Mouse (Mus musculus): Measurements from ENCODE around the gene 7420426K07Rik. TPM values are rescaled to one million over a fixed set of nuclear protein-coding genes. Genes with fewer than 3 reads are reported as not detected.

The 7420426K07Rik gene
- not detected in 2 replicates for polyA plus RNA-seq (2015; fragmentation: Nextera tagmentation; extraction: Ambion mirVana)

DNA sequence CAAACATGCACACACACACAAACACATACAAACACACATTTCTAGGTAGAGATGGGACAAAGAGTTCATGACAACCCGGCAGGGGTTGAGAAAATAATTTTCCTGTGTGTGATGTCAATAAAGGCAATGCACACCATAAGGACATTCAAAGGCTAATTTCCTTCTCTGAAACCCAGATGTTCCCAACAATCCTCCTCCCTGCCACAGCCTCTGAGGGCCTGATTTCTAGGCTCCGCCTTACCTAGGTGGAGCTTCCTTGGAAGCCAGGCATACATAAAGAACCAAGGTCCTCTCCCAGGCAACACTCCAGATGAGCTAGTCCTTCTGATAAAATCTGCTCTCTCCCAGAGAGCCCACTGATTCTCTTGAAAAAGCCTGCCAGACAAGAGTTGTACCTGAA is at the start of gene 7420426K07Rik:
Gene 7420426K07Rik, plus strand, starts transcription at position 301 of the 400 bp plus-strand sequence.
- Histone ChIP-seq H3K4me1 (replicated peaks) (no peaks in the 10 kb centered on the region), H3K4me3 (no peak within 1 kb of the TSS), H3K4me2 (no peak within 1 kb of the TSS), H3K27ac (replicated peaks) (no peak within 1 kb of the TSS), H3K36me3 (no peaks in the 10 kb centered on the region), H3K27me3 (no peaks in the 10 kb centered on the region), H3K9ac (no peak within 1 kb of the TSS), H3K9me3 (no peaks in the 10 kb centered on the region)
- ATAC-seq (ENCODE audit: low read depth) = no peak
- WGBS = 88% methylated on average over 2 of the region's 2 CpGs

- no peak for ATAC-seq (ENCODE audit: low read depth)
- no peak within 1 kb of the TSS for H3K9ac ChIP-seq
- no peak within 1 kb of the TSS for H3K27ac ChIP-seq (replicated peaks)
- no peak within 1 kb of the TSS for H3K4me2 ChIP-seq
- 83% methylated on average over 18 of the region's 18 CpGs for WGBS
- H3K4me3 ChIP-seq = no peak within 1 kb of the TSS
- H3K4me1 ChIP-seq (replicated peaks) = no peaks in the 10 kb centered on the region
- H3K9me3 ChIP-seq = no peaks in the 10 kb centered on the region
- H3K36me3 ChIP-seq = no peaks in the 10 kb centered on the region
- H3K27me3 ChIP-seq = no peaks in the 10 kb centered on the region
These were observed 46.7 kb upstream of the 7420426K07Rik start, which contains the start of gene Prr23a2 for GRCm38 (mm10) chr9:98856210-98856609. Prr23a2 (plus strand) TSS chr9:98856494.

DNA sequence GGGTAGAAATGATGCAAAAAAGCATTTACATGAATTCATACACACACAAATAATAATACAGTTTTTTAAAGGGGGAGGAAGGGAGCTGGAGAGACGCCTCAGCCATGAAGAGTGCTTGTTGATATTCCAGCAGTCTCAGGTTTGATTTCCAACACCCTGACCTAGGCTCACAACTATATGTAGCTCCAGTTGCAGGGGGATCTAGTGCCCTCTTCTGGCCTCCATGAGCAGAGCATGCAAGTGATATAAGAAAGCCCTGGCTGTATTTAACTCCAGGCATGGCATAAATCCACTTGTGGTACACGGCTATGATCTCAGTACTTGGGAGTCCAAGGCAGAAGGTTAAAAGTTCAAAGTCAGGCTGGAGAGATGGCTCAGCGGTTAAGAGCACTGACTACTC is 39.5 kb upstream of the 7420426K07Rik start:
- Histone ChIP-seq H3K9me3 (no peaks in the 10 kb centered on the region), H3K4me3 (no peak overlapping the region), H3K27ac (replicated peaks) (no peak overlapping the region), H3K27me3 (0 out of 2 replicates have a peak, but pooled peaks cover 10% of the 10 kb centered on the region), H3K9ac (no peak overlapping the region), H3K36me3 (no peaks in the 10 kb centered on the region), H3K4me1 (replicated peaks) (no peaks in the 10 kb centered on the region), H3K4me2 (no peak overlapping the region)
- 68% methylated on average over 3 of the region's 3 CpGs for WGBS
- no peak for ATAC-seq (ENCODE audit: low read depth)

- Histone ChIP-seq H3K9ac (no peak within 1 kb of the TSS), H3K27me3 (0 out of 2 replicates have a peak, but pooled peaks cover 10% of the 10 kb centered on the region), H3K9me3 (no peaks in the 10 kb centered on the region), H3K4me1 (replicated peaks) (no peaks in the 10 kb centered on the region), H3K36me3 (no peaks in the 10 kb centered on the region), H3K27ac (replicated peaks) (no peak within 1 kb of the TSS), H3K4me2 (0 out of 2 replicates have a peak within 1 kb of the TSS, but pooled peaks have one; percentile 4), H3K4me3 (no peak within 1 kb of the TSS)
- no peak for ATAC-seq (ENCODE audit: low read depth)
- WGBS = 50% methylated on average over 22 of the region's 22 CpGs
These were observed 38.3 kb upstream of the 7420426K07Rik start, which contains the start of gene Prr23a3 for GRCm38 (mm10) chr9:98864571-98864970. Prr23a3 (plus strand) TSS chr9:98864767.

- no peak overlapping the region for H3K9ac ChIP-seq
- no peaks in the 10 kb centered on the region for H3K36me3 ChIP-seq
- H3K4me2 ChIP-seq = no peak overlapping the region
- no peak for ATAC-seq (ENCODE audit: low read depth)
- H3K27me3 ChIP-seq = no peaks in the 10 kb centered on the region
- no peaks in the 10 kb centered on the region for H3K4me1 ChIP-seq (replicated peaks)
- peaks cover 4% of the 10 kb centered on the region; the same call in 1 of the 2 replicates for H3K9me3 ChIP-seq
- 70% methylated on average over 1 of the region's 1 CpGs for WGBS
- H3K27ac ChIP-seq (replicated peaks) = no peak overlapping the region
- no peak overlapping the region for H3K4me3 ChIP-seq
These were observed 1.4 kb upstream of the 7420426K07Rik start for GRCm38 (mm10) chr9:98901486-98901885.

DNA sequence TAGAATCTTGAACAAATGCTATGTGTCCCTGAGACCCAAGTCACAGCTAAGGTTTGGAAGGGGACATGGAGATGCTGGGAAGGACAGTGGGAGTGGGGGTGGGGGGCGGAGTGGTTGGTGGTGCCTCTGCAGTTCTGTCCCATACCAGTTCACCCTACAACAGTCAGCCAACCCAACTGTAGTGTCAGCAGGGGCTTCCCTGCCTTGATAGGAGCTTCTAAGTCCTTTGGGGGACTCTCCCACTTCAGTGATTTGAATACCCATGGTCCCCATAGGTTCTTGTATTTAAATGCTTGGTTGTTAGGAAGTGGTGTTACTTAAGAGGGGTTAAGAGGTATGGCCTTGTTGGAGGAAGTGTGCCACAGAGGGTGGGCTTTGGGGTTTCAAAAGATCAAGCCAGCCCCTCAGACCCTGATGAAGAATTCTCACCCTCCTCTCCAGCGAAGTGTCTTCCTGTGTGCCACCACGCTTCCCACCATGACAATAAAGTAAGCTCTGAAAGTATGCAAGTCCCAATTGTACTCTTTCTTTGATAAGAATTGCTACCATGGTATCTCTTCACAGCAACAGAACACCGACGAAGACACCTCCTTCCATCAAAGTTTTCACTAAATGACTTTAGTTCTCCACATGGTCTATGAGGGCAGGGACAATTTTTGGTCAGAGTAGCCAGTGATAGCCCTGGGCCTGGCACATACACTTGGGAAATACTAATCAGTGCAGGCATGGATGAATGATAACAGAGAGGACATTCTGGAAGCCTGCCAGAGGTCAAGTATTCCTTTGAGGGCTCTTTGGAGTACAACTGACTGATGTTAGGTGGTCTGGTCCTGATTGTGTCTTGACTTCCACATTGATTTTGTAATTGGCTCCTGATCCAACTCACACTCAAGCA is 18.0 kb downstream of the 7420426K07Rik start:
- Histone ChIP-seq H3K9me3 (no peaks in the 10 kb centered on the region), H3K4me3 (no peak overlapping the region)

GRCm38 (mm10) chr9:98923119-98923518 is 20.2 kb downstream of the 7420426K07Rik start:
- no peak overlapping the region for H3K9ac ChIP-seq
- H3K9me3 ChIP-seq = no peaks in the 10 kb centered on the region
- H3K4me1 ChIP-seq (replicated peaks) = no peaks in the 10 kb centered on the region
- no peak overlapping the region for H3K4me2 ChIP-seq
- H3K36me3 ChIP-seq = no peaks in the 10 kb centered on the region
- H3K27ac ChIP-seq (replicated peaks) = no peak overlapping the region
- H3K27me3 ChIP-seq = no peaks in the 10 kb centered on the region
- H3K4me3 ChIP-seq = no peak overlapping the region
- WGBS = 53% methylated on average over 6 of the region's 6 CpGs
- no peak for ATAC-seq (ENCODE audit: low read depth)

More for the DNA sequence above, 18.0 kb downstream of the 7420426K07Rik start:
- H3K4me2 ChIP-seq = no peak overlapping the region
- no peaks in the 10 kb centered on the region for H3K36me3 ChIP-seq
- ATAC-seq (ENCODE audit: low read depth) = no peak
- no peak overlapping the region for H3K9ac ChIP-seq
- H3K4me1 ChIP-seq (replicated peaks) = no peaks in the 10 kb centered on the region
- H3K27me3 ChIP-seq = no peaks in the 10 kb centered on the region
- H3K27ac ChIP-seq (replicated peaks) = no peak overlapping the region
- WGBS = 91% methylated on average over 5 of the region's 5 CpGs

DNA sequence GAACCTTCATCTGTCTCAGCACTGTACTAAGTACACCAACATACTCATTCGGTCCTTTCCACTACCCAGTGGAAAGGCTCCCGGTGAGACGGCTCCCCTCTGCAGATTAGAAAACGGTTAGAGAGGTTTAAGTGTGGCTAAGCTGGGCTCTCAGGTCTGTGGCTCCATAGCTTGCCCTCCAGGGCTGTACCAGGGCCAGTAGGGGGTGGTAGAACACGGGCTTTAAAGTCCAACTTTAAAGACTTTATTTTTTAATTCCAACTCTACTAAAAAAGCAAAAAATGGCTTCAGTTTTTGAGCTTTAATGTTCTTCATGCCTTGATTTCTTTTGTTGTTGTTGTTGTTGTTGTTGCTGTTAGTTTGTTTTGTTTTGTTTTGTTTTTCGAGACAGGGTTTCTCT is 21.3 kb downstream of the 7420426K07Rik start:
- WGBS = 74% methylated on average over 6 of the region's 6 CpGs
- H3K27me3 ChIP-seq = no peaks in the 10 kb centered on the region
- H3K9ac ChIP-seq = no peak overlapping the region

DNA sequence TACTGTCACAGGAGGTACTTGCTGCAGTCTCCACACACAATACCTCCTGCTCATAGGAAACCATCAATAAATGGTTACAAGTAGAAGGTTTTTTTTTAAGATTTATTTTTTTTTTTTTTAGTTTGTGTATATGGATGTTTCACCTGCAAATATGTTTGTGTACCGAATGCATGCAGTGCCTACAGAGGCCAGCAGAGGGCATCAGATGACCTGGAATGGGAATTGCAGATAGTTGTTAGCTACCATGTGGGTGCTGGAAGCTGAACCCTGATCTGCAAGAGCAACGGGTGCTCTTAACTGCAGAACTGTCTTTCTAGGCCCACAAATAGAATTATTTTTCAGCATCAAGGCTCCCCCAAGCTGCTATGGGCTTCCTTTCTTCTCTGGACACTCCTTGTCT is 26.6 kb downstream of the 7420426K07Rik start:
- no peaks in the 10 kb centered on the region for H3K4me1 ChIP-seq (replicated peaks)
- no peak overlapping the region for H3K4me3 ChIP-seq
- no peaks in the 10 kb centered on the region for H3K36me3 ChIP-seq
- H3K9me3 ChIP-seq = no peaks in the 10 kb centered on the region
- no peak overlapping the region for H3K9ac ChIP-seq
- no peaks in the 10 kb centered on the region for H3K27me3 ChIP-seq
- 79% methylated on average over 2 of the region's 2 CpGs for WGBS
- H3K27ac ChIP-seq (replicated peaks) = no peak overlapping the region
- H3K4me2 ChIP-seq = no peak overlapping the region
- no peak for ATAC-seq (ENCODE audit: low read depth)

More for the DNA sequence above, 21.3 kb downstream of the 7420426K07Rik start:
- Histone ChIP-seq H3K4me3 (no peak overlapping the region), H3K36me3 (no peaks in the 10 kb centered on the region), H3K27ac (replicated peaks) (no peak overlapping the region), H3K9me3 (no peaks in the 10 kb centered on the region), H3K4me2 (no peak overlapping the region), H3K4me1 (replicated peaks) (no peaks in the 10 kb centered on the region)
- ATAC-seq (ENCODE audit: low read depth) = no peak

DNA sequence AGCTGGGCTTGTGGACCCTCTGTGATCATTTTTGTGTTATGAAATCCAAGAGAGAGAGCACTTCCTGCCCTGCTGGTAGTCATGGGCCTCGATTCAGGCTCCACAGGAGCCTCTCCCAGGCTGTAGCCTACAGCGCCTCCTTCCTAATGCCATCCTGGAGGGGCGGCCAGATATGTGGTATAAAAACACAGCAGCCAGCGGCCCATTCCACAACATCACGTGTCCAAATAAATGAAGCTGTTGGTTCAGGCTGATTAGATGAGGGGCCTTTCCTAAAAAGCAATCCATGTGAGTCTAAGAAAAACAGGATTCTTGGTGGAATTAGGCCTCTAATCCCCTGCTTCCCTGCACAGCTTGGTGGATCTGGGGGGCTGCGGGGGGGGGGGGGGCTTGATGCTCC is 30.0 kb downstream of the 7420426K07Rik start:
- Histone ChIP-seq H3K27me3 (peaks cover 12% of the 10 kb centered on the region; the same call in 1 of the 2 replicates), H3K4me2 (no peak overlapping the region), H3K9ac (no peak overlapping the region), H3K4me1 (replicated peaks) (no peaks in the 10 kb centered on the region), H3K4me3 (no peak overlapping the region), H3K27ac (replicated peaks) (no peak overlapping the region), H3K36me3 (no peaks in the 10 kb centered on the region), H3K9me3 (no peaks in the 10 kb centered on the region)
- 47% methylated on average over 6 of the region's 6 CpGs for WGBS
- ATAC-seq (ENCODE audit: low read depth) = no peak

DNA sequence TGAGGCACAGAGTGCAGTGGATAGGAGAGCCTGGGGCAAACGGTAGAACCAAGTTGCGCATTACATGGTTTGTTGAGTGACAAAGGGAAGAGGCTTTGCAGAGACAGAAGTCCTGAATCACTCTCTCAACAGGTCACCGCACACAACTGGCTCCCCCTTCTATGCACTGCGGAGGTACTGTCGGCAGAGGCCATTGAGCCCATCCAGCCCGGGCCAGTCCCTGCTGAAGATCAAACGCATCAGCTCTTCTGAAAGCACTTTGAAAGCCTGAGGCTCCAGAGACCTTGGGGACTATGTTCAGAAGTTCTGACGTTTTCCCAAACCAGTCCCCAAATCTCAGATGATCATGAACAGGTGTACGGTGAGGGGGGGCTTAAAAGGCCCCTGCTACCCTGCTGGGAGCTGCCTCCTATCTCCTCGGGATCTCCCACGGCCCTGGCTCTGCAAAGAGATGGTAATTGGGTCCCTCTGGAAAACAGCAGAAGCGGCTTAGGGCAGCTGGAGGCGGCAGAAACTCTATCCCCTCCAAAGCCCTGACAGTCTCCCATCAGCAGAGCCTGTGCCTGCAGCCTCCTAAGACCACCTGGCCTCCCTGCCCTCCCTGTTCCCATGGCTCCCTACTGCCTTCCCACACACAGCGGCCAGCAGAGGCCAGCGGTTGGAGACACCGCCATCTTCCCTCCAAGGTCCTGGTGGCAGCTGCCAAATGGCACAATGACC is 32.4 kb downstream of the 7420426K07Rik start:
- Histone ChIP-seq H3K4me1 (replicated peaks) (no peaks in the 10 kb centered on the region), H3K27ac (replicated peaks) (no peak overlapping the region), H3K9me3 (no peaks in the 10 kb centered on the region), H3K4me3 (no peak overlapping the region), H3K27me3 (peaks cover 12% of the 10 kb centered on the region; the same call in 1 of the 2 replicates), H3K9ac (no peak overlapping the region), H3K4me2 (no peak overlapping the region), H3K36me3 (no peaks in the 10 kb centered on the region)
- WGBS = 25% methylated on average over 16 of the region's 16 CpGs
- no peak for ATAC-seq (ENCODE audit: low read depth)

DNA sequence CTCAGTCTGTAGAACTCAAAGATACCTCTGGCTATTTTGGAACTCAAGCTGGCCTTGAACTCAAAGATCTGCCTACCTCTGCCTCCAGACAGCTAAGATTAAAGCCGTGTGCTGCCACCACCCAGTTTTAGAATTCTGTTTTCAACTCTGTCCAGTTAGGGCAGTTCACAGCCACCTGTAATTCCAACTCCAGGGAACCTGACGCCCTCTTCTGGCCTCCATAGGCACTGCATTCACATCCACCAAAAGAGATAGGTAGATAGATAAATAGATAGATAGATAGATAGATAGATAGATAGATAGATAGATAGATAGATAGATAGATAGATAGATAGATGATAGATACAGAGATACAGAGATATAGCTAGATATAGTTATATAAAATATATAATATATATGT is 36.4 kb downstream of the 7420426K07Rik start:
- peaks cover 12% of the 10 kb centered on the region; the same call in 1 of the 2 replicates for H3K27me3 ChIP-seq
- no peaks in the 10 kb centered on the region for H3K36me3 ChIP-seq
- WGBS = 31% methylated on average over 2 of the region's 2 CpGs
- no peak overlapping the region for H3K27ac ChIP-seq (replicated peaks)
- H3K4me2 ChIP-seq = no peak overlapping the region
- ATAC-seq (ENCODE audit: low read depth) = no peak
- no peaks in the 10 kb centered on the region for H3K9me3 ChIP-seq
- H3K4me1 ChIP-seq (replicated peaks) = no peaks in the 10 kb centered on the region
- no peak overlapping the region for H3K9ac ChIP-seq
- H3K4me3 ChIP-seq = no peak overlapping the region
